Mouse (Mus musculus): Measurements from ENCODE around the gene Cmtm4. TPM values are rescaled to one million over a fixed set of nuclear protein-coding genes. Genes with fewer than 3 reads are reported as not detected.
A peak's percentile ranks its signal among the peaks of the same experiment; 100 is the strongest.

Cmtm4 gene
- total RNA-seq, 2 experiments from 2014 or later, result 10.5 to 10.6 TPM

- DNase-seq (ENCODE audit: low spot score), result no peak
- intact Hi-C loops (cut with DNase I), result no loop called here
These were observed 18.2 kb upstream of the Cmtm4 start for GRCm38 (mm10) chr8:104413770-104414169.

GRCm38 (mm10) chr8:104412805-104413532, 17.4 kb upstream of the Cmtm4 start:
- intact Hi-C loops (cut with DNase I), result no loop called here
- no peak for DNase-seq (ENCODE audit: low spot score)

GRCm38 (mm10) chr8:104411972-104412371, 16.4 kb upstream of the Cmtm4 start:
- DNase-seq (ENCODE audit: low spot score), result no peak

GRCm38 (mm10) chr8:104411468-104411867, 15.9 kb upstream of the Cmtm4 start:
- intact Hi-C loops (cut with DNase I), result no loop called here
- DNase-seq (ENCODE audit: low spot score), result no peak

More at GRCm38 (mm10) chr8:104411972-104412371, 16.4 kb upstream of the Cmtm4 start:
- intact Hi-C loops (cut with DNase I), result no loop called here

- no peak for DNase-seq (ENCODE audit: low spot score)
- intact Hi-C loops (cut with DNase I), result no loop called here
These were observed 15.1 kb upstream of the Cmtm4 start for GRCm38 (mm10) chr8:104410628-104411273.

- no peak for DNase-seq (ENCODE audit: low spot score)
- intact Hi-C loops (cut with DNase I), result no loop called here
These were observed 12.9 kb upstream of the Cmtm4 start for GRCm38 (mm10) chr8:104408328-104409110.

- no peak for DNase-seq (ENCODE audit: low spot score)
- intact Hi-C loops (cut with DNase I), result no loop called here
These were observed 10.9 kb upstream of the Cmtm4 start for GRCm38 (mm10) chr8:104406340-104407128.

- no peak for DNase-seq (ENCODE audit: low spot score)
- intact Hi-C loops (cut with DNase I), result no loop called here
These were observed 10.0 kb upstream of the Cmtm4 start for GRCm38 (mm10) chr8:104405430-104406187.

- no peak for DNase-seq (ENCODE audit: low spot score)
- intact Hi-C loops (cut with DNase I), result loop anchor here (5.0 kb wide), 1 partner anchor 61 kb away; no protein-coding TSS in a partner anchor
These were observed 8.0 kb upstream of the Cmtm4 start for GRCm38 (mm10) chr8:104403596-104403995.

- DNase-seq (ENCODE audit: low spot score), result peak; percentile 20
- intact Hi-C loops (cut with DNase I), result loop anchor here (1.0 to 5.0 kb wide), 3 partner anchors 37 to 48 kb away; partner anchors contain the start of gene Dync1li2
These were observed 555 bp downstream of the Cmtm4 start for GRCm38 (mm10) chr8:104394801-104395702.

GRCm38 (mm10) chr8:104393767-104394166, 1.8 kb downstream of the Cmtm4 start:
- intact Hi-C loops (cut with DNase I), result loop anchor here (1.0 to 5.0 kb wide), 3 partner anchors 39 to 49 kb away; partner anchors contain the start of gene Dync1li2
- no peak for DNase-seq (ENCODE audit: low spot score)

- intact Hi-C loops (cut with DNase I), result loop anchor here (5.0 kb wide), 1 partner anchor 46 kb away; no protein-coding TSS in a partner anchor
- no peak for DNase-seq (ENCODE audit: low spot score)
These were observed 2.5 kb downstream of the Cmtm4 start for GRCm38 (mm10) chr8:104393139-104393538.

GRCm38 (mm10) chr8:104390245-104390644, 5.4 kb downstream of the Cmtm4 start:
- DNase-seq (ENCODE audit: low spot score), result no peak
- intact Hi-C loops (cut with DNase I), result loop anchor here (5.0 kb wide), 1 partner anchor 43 kb away; no protein-coding TSS in a partner anchor

- DNase-seq (ENCODE audit: low spot score), result no peak
- intact Hi-C loops (cut with DNase I), result no loop called here
These were observed 7.6 kb downstream of the Cmtm4 start for GRCm38 (mm10) chr8:104387980-104388379.

GRCm38 (mm10) chr8:104387501-104387900, 8.1 kb downstream of the Cmtm4 start:
- no peak for DNase-seq (ENCODE audit: low spot score)
- intact Hi-C loops (cut with DNase I), result no loop called here

- intact Hi-C loops (cut with DNase I), result no loop called here
- no peak for DNase-seq (ENCODE audit: low spot score)
These were observed 8.9 kb downstream of the Cmtm4 start for GRCm38 (mm10) chr8:104386693-104387092.

- DNase-seq (ENCODE audit: low spot score), result no peak
These were observed 11.6 kb downstream of the Cmtm4 start for GRCm38 (mm10) chr8:104383977-104384376.

GRCm38 (mm10) chr8:104383296-104383695, 12.3 kb downstream of the Cmtm4 start:
- DNase-seq (ENCODE audit: low spot score), result no peak
- intact Hi-C loops (cut with DNase I), result no loop called here

More at GRCm38 (mm10) chr8:104383977-104384376, 11.6 kb downstream of the Cmtm4 start:
- intact Hi-C loops (cut with DNase I), result no loop called here

All from heart, postnatal 25 days (tissue).